Mouse (Mus musculus): ENCODE measurements around the gene Pan2. TPM values are rescaled to one million over a fixed set of nuclear protein-coding genes. Genes with fewer than 3 reads are reported as not detected.

Pan2 gene
- polyA plus RNA-seq, 1 experiment from 2014 or later, result 10.2 TPM

- TF ChIP-seq EP300 (IDR thresholded peaks at IDR 0.05; ENCODE audit: low read depth), result no peak
- no peak for TF ChIP-seq CTCF (IDR thresholded peaks at IDR 0.05; ENCODE audit: low read depth)
- WGBS (ENCODE audit: insufficient replicate concordance), result 33% methylated on average over 6 of the region's 6 CpGs
- H3K27me3 ChIP-seq (ENCODE audit: insufficient read depth, low read length), result no peaks in the 10 kb centered on the region
- no peak overlapping the region for H3K4me3 ChIP-seq (ENCODE audit: low read depth, low read length)
- H3K9me3 ChIP-seq (ENCODE audit: low read length), result no peaks in the 10 kb centered on the region
- ATAC-seq (no peak), DNase-seq (no peak)
- H3K4me1 ChIP-seq (ENCODE audit: insufficient read depth), result peaks cover 23% of the 10 kb centered on the region
- H3K4me2 ChIP-seq (ENCODE audit: low read depth, low read length), result peak overlapping the region; percentile 13; the same call in 1 of the 2 replicates
- H3K9ac ChIP-seq (replicated peaks), result peak overlapping the region; percentile 38; the same call in 1 of the 2 replicates
- peak overlapping the region; percentile 39; the same call in 1 of the 2 replicates for H3K27ac ChIP-seq (ENCODE audit: low read depth)
- no peaks in the 10 kb centered on the region for H3K36me3 ChIP-seq (replicated peaks; ENCODE audit: insufficient read depth, low read length)
These were observed 4.9 kb upstream of the Pan2 start for GRCm38 (mm10) chr10:128298243-128298642.

DNA sequence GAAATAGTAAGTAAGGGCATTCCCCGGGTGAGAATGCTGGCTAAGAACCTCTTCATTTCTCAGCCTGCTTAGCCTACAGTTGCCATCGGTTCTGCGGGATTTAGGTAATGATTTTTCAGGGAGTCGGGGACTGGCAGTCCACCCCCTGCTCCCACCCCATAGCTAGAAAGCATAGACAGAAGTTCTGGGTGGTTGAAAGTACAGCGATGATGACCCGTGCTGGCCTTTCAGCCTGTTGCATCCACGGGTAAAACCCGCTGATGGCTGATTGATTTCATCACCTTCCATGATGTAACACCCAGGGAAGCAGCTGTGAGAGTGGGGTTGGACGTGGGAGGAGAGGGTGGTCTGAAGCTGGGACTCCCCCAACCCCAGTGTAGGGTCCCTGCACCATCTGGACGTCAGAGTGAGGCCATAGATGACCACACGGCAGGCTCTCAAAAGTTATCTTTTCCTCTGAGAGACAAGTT is 4.4 kb upstream of the Pan2 start, which contains the start of gene Il23a:
TSS of gene Il23a (minus strand) at position 51 of the 470 bp plus-strand sequence.
- H3K4me2 ChIP-seq (ENCODE audit: low read depth, low read length), result peak within 1 kb of the TSS; percentile 13; the same call in 1 of the 2 replicates
- H3K9me3 ChIP-seq (ENCODE audit: low read length), result no peaks in the 10 kb centered on the region
- peaks cover 25% of the 10 kb centered on the region for H3K4me1 ChIP-seq (ENCODE audit: insufficient read depth)
- WGBS (ENCODE audit: insufficient replicate concordance), result 47% methylated on average over 11 of the region's 11 CpGs
- H3K36me3 ChIP-seq (replicated peaks; ENCODE audit: insufficient read depth, low read length), result no peaks in the 10 kb centered on the region
- no peak for ATAC-seq
- TF ChIP-seq EP300 (IDR thresholded peaks at IDR 0.05; ENCODE audit: low read depth), result no peak
- TF ChIP-seq CTCF (IDR thresholded peaks at IDR 0.05; ENCODE audit: low read depth), result no peak
- no peak for DNase-seq
- no peaks in the 10 kb centered on the region for H3K27me3 ChIP-seq (ENCODE audit: insufficient read depth, low read length)
- peak within 1 kb of the TSS; percentile 39; the same call in 1 of the 2 replicates for H3K27ac ChIP-seq (ENCODE audit: low read depth)
- H3K4me3 ChIP-seq (ENCODE audit: low read depth, low read length), result no peak within 1 kb of the TSS
- peak within 1 kb of the TSS; percentile 38; the same call in 1 of the 2 replicates for H3K9ac ChIP-seq (replicated peaks)

- H3K4me3 ChIP-seq (ENCODE audit: low read depth, low read length), result peak overlapping the region; percentile 65
- no peak for ATAC-seq
- peak overlapping the region; percentile 87 for H3K4me2 ChIP-seq (ENCODE audit: low read depth, low read length)
- peak overlapping the region; percentile 88 for H3K27ac ChIP-seq (ENCODE audit: low read depth)
- TF ChIP-seq EP300 (IDR thresholded peaks at IDR 0.05; ENCODE audit: low read depth), result no peak
- TF ChIP-seq CTCF (IDR thresholded peaks at IDR 0.05; ENCODE audit: low read depth), result no peak
- H3K36me3 ChIP-seq (replicated peaks; ENCODE audit: insufficient read depth, low read length), result peaks cover 2% of the 10 kb centered on the region; the same call in 1 of the 2 replicates
- no peaks in the 10 kb centered on the region for H3K9me3 ChIP-seq (ENCODE audit: low read length)
- DNase-seq, result no peak
- 22% methylated on average over 3 of the region's 3 CpGs for WGBS (ENCODE audit: insufficient replicate concordance)
- H3K4me1 ChIP-seq (ENCODE audit: insufficient read depth), result peaks cover 38% of the 10 kb centered on the region
- peak overlapping the region; percentile 92 for H3K9ac ChIP-seq (replicated peaks)
- H3K27me3 ChIP-seq (ENCODE audit: insufficient read depth, low read length), result no peaks in the 10 kb centered on the region
These were observed 778 bp upstream of the Pan2 start for GRCm38 (mm10) chr10:128302357-128302756.

GRCm38 (mm10) chr10:128302785-128303125 is 380 bp upstream of the Pan2 start:
- Histone ChIP-seq H3K4me1 (ENCODE audit: insufficient read depth) (peaks cover 35% of the 10 kb centered on the region), H3K27me3 (ENCODE audit: insufficient read depth, low read length) (no peaks in the 10 kb centered on the region), H3K4me3 (ENCODE audit: low read depth, low read length) (peak overlapping the region; percentile 65), H3K27ac (ENCODE audit: low read depth) (peak overlapping the region; percentile 88), H3K4me2 (ENCODE audit: low read depth, low read length) (peak overlapping the region; percentile 87), H3K9me3 (ENCODE audit: low read length) (no peaks in the 10 kb centered on the region), H3K36me3 (replicated peaks; ENCODE audit: insufficient read depth, low read length) (peaks cover 3% of the 10 kb centered on the region; the same call in 1 of the 2 replicates), H3K9ac (replicated peaks) (peak overlapping the region; percentile 92)
- DNase-seq (no peak), ATAC-seq (peak; percentile 28)
- WGBS (ENCODE audit: insufficient replicate concordance), result under 1% methylated on average over 9 of the region's 9 CpGs
- TF ChIP-seq CTCF (IDR thresholded peaks at IDR 0.05; ENCODE audit: low read depth), result 0 out of 2 replicates have a peak, but pooled peaks have one; percentile 5
- TF ChIP-seq EP300 (IDR thresholded peaks at IDR 0.05; ENCODE audit: low read depth), result no peak

DNA sequence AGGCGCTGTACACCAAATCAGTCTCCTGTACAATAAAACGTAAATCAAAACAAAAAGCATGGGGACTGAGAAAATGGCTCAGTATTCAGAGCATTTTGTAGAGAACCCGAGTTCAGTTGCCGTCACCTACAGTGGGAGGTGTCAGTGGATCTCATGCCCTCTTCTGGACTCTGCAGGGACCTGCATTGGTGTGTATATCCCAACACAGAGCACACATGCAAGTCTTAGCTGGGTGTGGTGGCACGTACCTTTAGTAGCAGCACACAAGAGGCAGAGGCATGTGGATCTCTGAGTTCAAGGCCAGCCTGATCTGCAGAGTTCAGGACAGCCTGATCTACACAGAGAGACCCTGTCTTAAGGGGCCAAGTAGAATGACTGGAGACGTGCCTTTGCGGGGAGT is 6.5 kb downstream of the Pan2 start:
- no peak overlapping the region for H3K27ac ChIP-seq (ENCODE audit: low read depth)
- H3K9ac ChIP-seq (replicated peaks), result no peak overlapping the region
- H3K4me3 ChIP-seq (ENCODE audit: low read depth, low read length), result no peak overlapping the region
- H3K4me1 ChIP-seq (ENCODE audit: insufficient read depth), result peaks cover 6% of the 10 kb centered on the region
- H3K36me3 ChIP-seq (replicated peaks; ENCODE audit: insufficient read depth, low read length), result peaks cover 55% of the 10 kb centered on the region
- 89% methylated on average over 7 of the region's 7 CpGs for WGBS (ENCODE audit: insufficient replicate concordance)
- no peaks in the 10 kb centered on the region for H3K9me3 ChIP-seq (ENCODE audit: low read length)
- no peak overlapping the region for H3K4me2 ChIP-seq (ENCODE audit: low read depth, low read length)
- no peak for TF ChIP-seq CTCF (IDR thresholded peaks at IDR 0.05; ENCODE audit: low read depth)
- no peak for TF ChIP-seq EP300 (IDR thresholded peaks at IDR 0.05; ENCODE audit: low read depth)
- no peaks in the 10 kb centered on the region for H3K27me3 ChIP-seq (ENCODE audit: insufficient read depth, low read length)
- DNase-seq (no peak), ATAC-seq (no peak)

GRCm38 (mm10) chr10:128310177-128310576 is 7.0 kb downstream of the Pan2 start:
- Histone ChIP-seq H3K4me3 (ENCODE audit: low read depth, low read length) (no peak overlapping the region), H3K36me3 (replicated peaks; ENCODE audit: insufficient read depth, low read length) (peaks cover 60% of the 10 kb centered on the region), H3K9me3 (ENCODE audit: low read length) (no peaks in the 10 kb centered on the region), H3K4me1 (ENCODE audit: insufficient read depth) (peaks cover 1% of the 10 kb centered on the region; the same call in 1 of the 2 replicates), H3K27me3 (ENCODE audit: insufficient read depth, low read length) (no peaks in the 10 kb centered on the region), H3K4me2 (ENCODE audit: low read depth, low read length) (no peak overlapping the region), H3K27ac (ENCODE audit: low read depth) (no peak overlapping the region), H3K9ac (replicated peaks) (no peak overlapping the region)
- DNase-seq (no peak), ATAC-seq (no peak)
- TF ChIP-seq EP300 (IDR thresholded peaks at IDR 0.05; ENCODE audit: low read depth), result no peak
- no peak for TF ChIP-seq CTCF (IDR thresholded peaks at IDR 0.05; ENCODE audit: low read depth)
- 80% methylated on average over 11 of the region's 11 CpGs for WGBS (ENCODE audit: insufficient replicate concordance)
